Mouse (Mus musculus) gastrocnemius, postnatal 14 days (tissue): ENCODE results near the gene Vgll3. TPM values are rescaled to one million over a fixed set of nuclear protein-coding genes. Genes with fewer than 3 reads are reported as not detected.

Experiments used
- DNase-seq: peaks from one replicate; pipeline ENCODE4 v3.0.0; 2021; ENCODE audit warnings: mixed read lengths
- intact Hi-C: fragments of 180-260 bp; cut with DNase I; formaldehyde crosslinking; loops from one replicate; pipeline ENCODE4 v1.15.1; 2025; ENCODE audit warnings: low total_unique reads
- long read RNA-seq, 2 experiments: library from polyadenylated mRNA; stranded (forward); transcript quantifications; one replicate each; pipeline ENCODE4 v2.0.0; 2021
- total RNA-seq, 2 experiments: library from RNA; stranded (reverse); gene quantifications; 2 replicates each; pipeline ENCODE4 v1.2.3; 2021

The Vgll3 gene
- 1 to 10 TPM; 5.8 to 9.5 TPM for total RNA-seq
- long read RNA-seq, experiment 1, partial matches to known transcripts = 3 of 3 reads
- long read RNA-seq, experiment 1, other reads (novel, unspliced or antisense) = 0 of 3 reads
- long read RNA-seq, experiment 2, partial matches to known transcripts = 0 of 3 reads
- long read RNA-seq, experiment 2, other reads (novel, unspliced or antisense) = 1 of 3 reads

DNA sequence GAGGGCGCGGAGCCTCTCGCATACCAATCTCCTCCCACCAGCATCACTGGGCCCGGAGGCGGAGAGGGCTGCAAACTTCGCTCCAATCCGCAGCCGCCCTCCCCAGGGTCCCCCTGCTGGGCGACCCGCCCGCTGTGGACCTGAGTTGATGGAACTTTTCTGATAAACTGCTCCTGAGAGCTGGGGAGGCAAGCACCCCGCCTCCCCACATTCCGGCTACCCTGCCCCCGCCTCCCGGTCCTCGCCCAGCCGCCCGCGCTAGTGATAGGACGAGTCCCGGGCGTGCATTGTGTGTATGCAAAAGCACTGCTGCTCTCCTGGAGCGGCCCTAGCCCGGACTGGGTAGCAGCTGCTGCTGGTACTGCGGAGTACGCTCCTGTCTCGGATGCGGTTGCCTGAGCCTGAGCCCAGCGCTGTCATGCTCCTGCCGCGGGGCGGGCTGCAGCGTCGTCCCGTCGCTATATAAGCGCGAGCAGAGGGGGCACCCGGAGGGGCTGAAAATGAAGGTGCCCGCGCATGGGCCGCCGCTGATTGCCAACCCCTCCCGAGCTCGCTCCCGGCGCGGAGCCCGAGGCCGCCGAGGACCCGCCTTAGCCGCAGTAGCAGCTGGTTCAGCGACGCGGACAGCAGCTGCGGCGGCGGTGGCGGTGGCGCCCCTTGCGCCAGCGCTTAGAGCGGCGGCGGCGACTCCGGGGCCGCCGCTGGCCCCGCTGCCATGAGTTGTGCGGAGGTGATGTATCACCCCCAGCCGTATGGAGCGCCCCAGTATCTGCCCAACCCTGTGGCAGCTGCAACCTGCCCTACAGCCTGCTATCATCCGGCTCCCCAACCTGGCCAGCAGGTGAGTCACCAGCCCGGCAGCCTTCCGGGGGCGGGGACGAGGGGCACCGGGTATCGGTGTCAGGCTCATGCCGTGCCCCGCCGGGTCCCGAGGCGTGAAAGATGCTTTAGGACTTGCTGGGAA lies at the start of gene Vgll3:
Gene Vgll3 (plus strand): TSS at position 340 of the 964 bp plus-strand sequence.
- peak; percentile 74 for DNase-seq
- intact Hi-C loops = no loop called here

DNA sequence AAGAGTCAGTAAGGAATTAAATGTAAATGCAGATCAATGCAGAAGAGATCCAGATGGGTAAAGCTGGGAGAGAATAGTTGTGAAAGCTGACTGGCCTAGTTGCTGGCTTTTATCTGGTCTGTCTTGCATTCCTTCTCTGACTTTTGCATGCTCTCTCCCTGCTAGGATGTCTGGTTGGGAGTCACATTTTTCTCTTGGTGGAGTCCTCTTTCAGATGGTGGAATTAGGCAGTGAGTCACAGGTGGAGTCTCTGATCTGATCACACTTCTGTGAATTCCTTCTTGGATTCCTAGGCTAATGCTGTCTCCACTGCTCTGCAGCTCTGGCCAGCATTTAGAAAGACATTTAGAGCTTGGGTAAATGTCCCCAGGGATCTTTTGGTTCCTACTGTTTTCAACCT lies 49.1 kb upstream of the Vgll3 start:
- intact Hi-C loops = no loop called here
- DNase-seq = no peak

DNA sequence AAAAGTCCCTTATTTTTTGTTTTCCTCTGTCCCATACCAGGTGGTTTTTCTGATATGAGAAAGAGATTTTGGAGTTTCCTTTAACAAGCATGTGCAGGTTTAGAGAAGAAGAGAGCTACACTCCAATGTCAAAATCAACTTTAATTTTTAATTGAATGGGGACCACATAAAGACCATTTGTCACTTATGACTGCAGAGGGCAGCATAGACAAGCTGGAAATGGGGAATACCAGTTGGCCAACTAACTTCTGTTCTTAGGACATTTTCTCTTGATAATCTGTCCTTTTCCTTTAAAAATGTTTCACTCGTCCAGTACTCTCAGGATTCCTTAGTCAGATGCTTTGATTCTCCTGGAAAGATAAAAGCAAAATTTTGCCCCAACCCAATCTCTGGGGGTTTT lies 29.1 kb upstream of the Vgll3 start:
- no peak for DNase-seq
- intact Hi-C loops = no loop called here

DNA sequence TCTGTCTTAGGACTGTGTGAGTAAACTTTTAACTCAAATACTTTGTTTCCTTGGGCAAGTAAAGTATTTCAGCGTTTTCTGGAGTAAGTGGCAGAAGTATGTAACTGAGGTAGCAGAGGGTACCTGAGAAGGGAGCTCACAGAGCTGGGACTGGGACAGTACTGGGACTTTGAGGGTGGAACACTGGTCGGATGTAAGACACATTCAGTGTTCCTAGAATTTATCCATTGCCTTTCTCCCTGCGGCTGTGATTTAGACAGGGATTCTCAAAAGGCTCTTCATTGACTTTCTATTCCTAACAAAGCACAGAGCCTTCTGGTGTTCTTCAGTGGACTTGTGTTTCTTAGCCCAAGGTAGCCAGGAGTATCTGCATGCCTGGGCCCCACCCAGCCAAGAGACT lies 1.0 kb downstream of the Vgll3 start:
- intact Hi-C loops = no loop called here
- no peak for DNase-seq

DNA sequence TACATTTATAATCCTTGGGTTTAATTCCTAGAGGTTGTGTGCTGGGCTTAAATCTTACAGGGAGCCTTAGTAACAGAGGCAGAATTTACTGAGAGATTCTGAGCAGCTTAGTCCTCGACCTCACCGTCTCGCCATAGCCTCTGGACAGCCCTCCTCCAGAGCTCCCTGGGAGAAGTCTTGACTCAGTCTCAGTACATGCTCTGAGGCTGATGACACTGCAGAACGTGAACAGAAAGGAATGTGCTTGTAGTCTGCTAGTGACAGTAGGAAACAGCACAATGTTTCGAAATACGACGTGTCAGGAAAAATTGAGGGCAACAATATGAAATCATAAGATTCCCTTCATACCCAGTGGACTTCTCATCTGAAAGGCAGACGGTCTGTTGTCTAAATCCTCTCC lies 3.7 kb downstream of the Vgll3 start:
- intact Hi-C loops = no loop called here

DNA sequence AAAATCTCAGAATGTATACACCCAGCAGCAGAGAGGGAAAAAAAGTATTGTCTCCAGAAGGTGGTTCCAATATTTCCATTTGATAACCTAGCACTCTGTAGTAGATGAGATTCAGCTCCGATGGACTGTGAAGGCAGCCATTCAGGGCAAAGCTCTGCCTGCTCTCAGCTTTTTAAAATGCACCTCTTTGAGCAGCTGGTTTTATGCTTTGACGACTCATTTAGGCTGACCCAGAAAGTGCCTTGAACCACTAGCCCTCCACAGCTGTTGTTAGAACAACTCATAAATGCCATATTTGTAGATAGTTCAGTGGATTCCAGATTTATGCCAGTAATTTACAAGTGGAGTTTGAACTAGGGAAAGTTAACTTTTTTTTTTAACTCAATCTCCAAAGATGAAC lies 5.7 kb downstream of the Vgll3 start:
- DNase-seq = no peak
- intact Hi-C loops = no loop called here

More for the DNA sequence above, 3.7 kb downstream of the Vgll3 start:
- DNase-seq = no peak

DNA sequence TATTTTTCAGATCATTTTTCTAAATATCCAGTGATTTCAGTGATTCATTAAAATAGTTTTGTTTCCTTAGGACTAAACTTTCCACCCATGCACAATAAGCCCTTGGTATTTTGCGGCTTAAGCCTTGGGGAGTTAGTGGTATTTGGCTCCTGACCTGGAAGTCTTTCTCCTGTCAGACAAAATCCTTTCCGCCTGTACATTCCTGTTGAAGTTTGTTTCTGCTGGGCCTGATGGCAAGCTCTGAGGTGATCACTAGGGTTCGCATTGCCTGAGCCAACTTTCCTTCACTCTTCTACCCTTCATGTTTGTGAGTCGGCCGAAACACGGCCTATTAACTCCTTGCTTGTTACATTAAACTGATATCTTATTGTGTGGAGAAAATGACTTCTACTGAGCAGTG lies 8.7 kb downstream of the Vgll3 start:
- no peak for DNase-seq
- intact Hi-C loops = no loop called here

DNA sequence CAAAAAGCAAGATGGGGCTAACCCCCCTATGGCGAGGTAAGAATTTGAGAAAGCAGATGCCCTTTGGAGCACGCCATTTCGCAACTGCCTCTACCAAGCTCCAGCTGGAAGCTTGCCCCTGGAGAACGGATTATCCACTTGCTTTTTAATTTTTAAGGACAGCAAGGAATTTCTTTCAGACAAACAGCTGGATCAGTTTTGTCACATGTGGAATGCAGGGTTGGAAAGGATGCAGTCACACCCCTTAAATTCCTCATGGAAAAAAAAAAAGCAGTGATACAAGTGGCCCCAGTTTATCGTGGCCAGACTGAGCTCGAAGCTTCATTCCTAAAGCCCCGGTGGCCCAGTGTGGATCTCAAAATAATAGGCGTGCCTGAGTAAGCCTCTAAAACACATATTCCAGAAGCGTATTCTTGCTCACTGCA lies 13.1 kb downstream of the Vgll3 start:
- DNase-seq = peak; percentile 48
- intact Hi-C loops = no loop called here

DNA sequence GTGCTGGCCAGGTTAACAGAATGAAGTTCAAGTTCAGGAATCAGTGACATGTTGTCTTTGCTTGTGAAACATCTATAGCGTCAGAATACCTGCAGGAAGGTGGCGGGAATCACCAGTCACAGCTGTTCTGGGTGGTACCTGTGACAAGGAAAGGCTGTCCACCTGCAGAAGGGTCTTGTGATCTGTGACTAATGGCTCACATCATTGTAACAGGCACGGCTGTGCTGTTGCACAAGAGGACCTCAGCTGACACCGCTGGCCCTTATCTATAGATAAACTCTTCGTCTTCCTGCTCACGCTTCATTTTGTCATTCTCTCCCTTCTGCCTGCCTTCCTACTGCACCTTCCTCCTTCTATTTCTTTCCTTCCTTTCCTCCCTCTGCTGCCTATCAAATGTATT lies 14.0 kb downstream of the Vgll3 start:
- no peak for DNase-seq
- intact Hi-C loops = no loop called here

DNA sequence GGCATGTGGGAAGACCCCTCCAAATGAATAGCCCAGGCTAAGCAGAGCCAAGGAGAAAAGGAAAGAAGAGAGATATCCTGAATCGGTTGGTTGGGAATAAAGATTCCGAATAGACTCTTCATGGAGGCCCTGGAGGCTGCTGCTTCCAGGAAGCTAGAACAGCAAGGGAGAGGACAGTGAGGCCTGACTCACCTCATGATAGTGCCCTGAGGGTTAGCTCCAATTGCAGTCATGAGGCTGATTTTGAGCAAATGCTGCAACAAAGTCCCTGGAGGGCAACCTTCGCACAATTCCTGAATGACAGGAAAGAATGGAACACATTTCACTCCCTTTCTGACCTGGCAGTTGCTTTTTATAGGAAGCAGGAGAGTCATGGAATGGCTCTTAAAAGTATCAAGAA lies 19.7 kb downstream of the Vgll3 start:
- DNase-seq = no peak
- intact Hi-C loops = no loop called here

DNA sequence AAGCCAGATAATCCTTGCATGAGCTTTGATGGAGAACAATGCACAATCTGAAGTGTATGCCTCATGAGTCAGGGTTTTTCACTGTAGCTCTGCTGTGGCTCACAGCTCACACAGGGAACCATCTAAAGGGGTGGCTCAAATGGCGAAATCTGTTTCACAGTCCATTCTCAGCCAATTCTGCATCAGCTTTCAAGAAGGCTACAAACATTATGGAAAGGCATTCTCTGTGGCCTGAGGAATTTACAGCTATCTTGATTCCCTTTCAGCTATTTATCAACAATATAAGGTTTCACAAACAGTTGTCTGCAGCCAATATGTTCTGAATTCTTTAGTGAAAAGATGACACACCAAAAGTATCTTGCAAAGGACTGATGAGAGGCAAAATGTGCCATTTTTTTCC lies 35.1 kb downstream of the Vgll3 start:
- DNase-seq = no peak
- intact Hi-C loops = no loop called here

DNA sequence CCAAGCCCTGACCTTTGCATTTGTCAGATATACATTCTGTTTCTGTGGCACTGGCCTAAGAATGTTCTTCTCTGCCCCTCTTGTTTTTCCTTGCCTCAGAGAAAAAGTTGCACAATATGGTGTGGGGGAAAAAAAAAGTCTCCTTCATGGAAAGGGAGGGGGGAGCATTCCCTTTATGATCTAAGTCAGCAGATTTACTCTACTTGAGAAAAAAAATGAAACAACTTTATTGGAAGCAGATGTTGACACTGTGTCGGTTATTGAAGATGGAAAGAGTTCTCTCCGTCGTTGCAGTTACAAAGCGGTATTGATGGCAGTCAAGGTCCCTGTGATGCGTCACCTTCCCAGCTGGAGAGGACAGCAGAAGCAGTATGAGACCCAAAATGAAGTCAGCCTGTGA lies 49.4 kb downstream of the Vgll3 start:
- intact Hi-C loops = no loop called here
- no peak for DNase-seq

DNA sequence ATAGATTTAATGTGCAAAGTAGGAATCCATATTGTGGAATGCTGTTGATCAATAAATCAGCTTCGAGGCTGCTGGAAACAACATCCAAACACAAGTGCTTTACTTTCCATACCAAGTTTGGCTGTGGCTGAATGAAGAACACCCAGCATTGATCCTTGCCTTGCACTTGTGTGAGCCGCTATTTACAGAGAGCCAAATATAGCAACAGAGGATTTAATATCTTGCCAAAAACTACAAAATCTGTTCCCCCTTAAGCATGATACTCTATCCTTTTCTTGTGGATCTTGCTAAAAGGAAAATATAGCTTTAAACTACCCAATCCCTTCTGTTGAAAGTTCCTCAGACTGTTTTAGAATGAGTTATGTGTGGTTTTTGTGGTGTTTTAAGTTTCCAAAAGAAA lies 52.9 kb downstream of the Vgll3 start:
- DNase-seq = no peak
- intact Hi-C loops = no loop called here

DNA sequence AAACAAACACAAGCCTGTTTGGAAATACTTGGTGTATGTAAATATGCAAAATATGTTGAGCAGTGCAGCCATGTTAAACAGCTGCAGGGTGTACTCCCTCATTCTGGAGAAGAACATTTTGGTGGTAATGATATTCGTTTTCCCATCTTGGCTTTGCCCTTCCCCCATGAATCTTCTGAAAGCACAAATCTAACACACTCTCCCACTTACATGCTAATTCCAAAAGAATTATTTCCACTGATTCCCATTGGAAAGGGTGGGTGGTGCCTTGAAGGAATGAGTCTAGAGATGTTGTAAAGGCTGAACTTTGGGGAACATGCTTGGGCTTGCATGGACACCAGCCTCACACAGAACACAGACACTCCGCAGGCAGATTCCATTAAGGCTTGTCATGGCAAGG lies 53.9 kb downstream of the Vgll3 start:
- intact Hi-C loops = no loop called here
- no peak for DNase-seq

DNA sequence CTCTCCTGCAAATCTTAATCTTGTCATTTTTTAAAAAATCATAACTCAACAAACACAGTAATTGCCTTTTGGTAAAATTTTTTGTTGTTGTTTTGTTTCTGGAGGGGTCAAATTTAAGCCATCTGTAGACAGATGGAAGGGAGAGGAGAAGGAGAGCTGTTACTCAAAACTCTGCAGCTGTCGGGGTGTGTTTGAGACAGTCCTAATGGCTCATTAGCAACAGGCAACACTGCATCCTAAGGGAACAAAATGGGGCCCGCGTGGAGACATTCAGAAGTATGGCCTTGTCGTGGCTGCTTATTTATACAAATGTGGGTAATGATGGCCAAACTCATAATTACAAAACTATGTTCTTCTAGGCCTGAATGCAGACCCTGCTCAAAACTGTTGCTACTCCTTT lies 73.9 kb downstream of the Vgll3 start:
- intact Hi-C loops = no loop called here
- no peak for DNase-seq
